11 mouse cellular contexts compared by ENCODE assay signal in genomic region chr5:117347838-117348237, GRCm38 (mm10). TPM values are rescaled to one million over a fixed set of nuclear protein-coding genes. Genes with fewer than 3 reads are reported as not detected.
DNase-seq lines count a peak whose midpoint lies in the region; ATAC-seq and TF ChIP-seq lines count a peak whose summit lies in the region.
"Had no signal": no experiment of that assay in that cellular context is flagged by ENCODE, and none has a peak within 500 bp of the region (broad histone marks: within the 10 kb centered on the region; RNA-seq: fewer than 3 reads in every experiment).

No protein-coding gene starts in this region.

- peaks cover 9% of the 10 kb centered on the region for H3K36me3 ChIP-seq in forebrain, embryonic 10.5 days (replicated peaks)
- H3K36me3 ChIP-seq in forebrain, embryonic 13.5 days (ENCODE audit: poor library complexity, severe bottlenecking): no peaks in the 10 kb centered on the region
- peaks cover 28% of the 10 kb centered on the region for H3K36me3 ChIP-seq in kidney, embryonic 15.5 days
- no peaks in the 10 kb centered on the region for H3K36me3 ChIP-seq in testis, adult 2 months (ENCODE audit: control insufficient read depth, insufficient read depth, low read length)

- H3K9ac ChIP-seq in forebrain, embryonic 13.5 days: no peak overlapping the region
- H3K9ac ChIP-seq in kidney, embryonic 15.5 days: no peak overlapping the region
- H3K9ac ChIP-seq: embryonic facial prominence, embryonic 15.5 days had no signal

- peak overlapping the region; percentile 11 for H3K4me3 ChIP-seq in forebrain, embryonic 10.5 days
- H3K4me3 ChIP-seq in forebrain, embryonic 13.5 days: no peak overlapping the region
- H3K4me3 ChIP-seq in kidney, embryonic 15.5 days (replicated peaks): no peak overlapping the region
- H3K4me3 ChIP-seq in testis, adult 2 months (ENCODE audit: control insufficient read depth, low read depth, low read length): peak overlapping the region; percentile 74
- H3K4me3 ChIP-seq: embryonic facial prominence, embryonic 15.5 days had no signal

- WGBS in forebrain, embryonic 10.5 days: 92% methylated on average over 2 of the region's 2 CpGs
- 86% methylated on average over 2 of the region's 2 CpGs for WGBS in forebrain, embryonic 13.5 days
- WGBS in kidney, embryonic 15.5 days: 77% methylated on average over 2 of the region's 2 CpGs

- H3K27me3 ChIP-seq in forebrain, embryonic 10.5 days (ENCODE audit: poor library complexity, severe bottlenecking): no peaks in the 10 kb centered on the region
- H3K27me3 ChIP-seq in forebrain, embryonic 13.5 days: no peaks in the 10 kb centered on the region
- H3K27me3 ChIP-seq in kidney, embryonic 15.5 days: no peaks in the 10 kb centered on the region
- no peaks in the 10 kb centered on the region for H3K27me3 ChIP-seq in testis, adult 2 months (ENCODE audit: control insufficient read depth, insufficient read depth, low read length)
- H3K27me3 ChIP-seq: embryonic facial prominence, embryonic 15.5 days had no signal

- no peak for TF ChIP-seq POLR2A in testis, adult 2 months (IDR thresholded peaks at IDR 0.05; ENCODE audit: control insufficient read depth, low read depth, low read length)

- no peak for ATAC-seq in forebrain, embryonic 13.5 days
- ATAC-seq in kidney, embryonic 15.5 days (replicated peaks; ENCODE audit: low FRiP score): no peak
- ATAC-seq: CD4-positive, CD25-positive, alpha-beta regulatory T cell, adult 4 months had no signal

- no peak for TF ChIP-seq CTCF in testis, adult 2 months (IDR thresholded peaks at IDR 0.05; ENCODE audit: control insufficient read depth, insufficient read depth, insufficient replicate concordance, low read depth, low read length)

- no peak overlapping the region for H3K4me2 ChIP-seq in forebrain, embryonic 13.5 days
- 0 out of 2 replicates have a peak overlapping the region, but pooled peaks have one; percentile 10 for H3K4me2 ChIP-seq in kidney, embryonic 15.5 days
- H3K4me2 ChIP-seq: embryonic facial prominence, embryonic 15.5 days had no signal

- peak overlapping the region; percentile 56; the same call in 1 of the 2 replicates for H3K27ac ChIP-seq in forebrain, embryonic 10.5 days
- H3K27ac ChIP-seq in forebrain, embryonic 13.5 days: no peak overlapping the region
- no peak overlapping the region for H3K27ac ChIP-seq in kidney, embryonic 15.5 days
- peak overlapping the region; percentile 76; the same call in 1 of the 2 replicates for H3K27ac ChIP-seq in testis, adult 2 months (ENCODE audit: control insufficient read depth, insufficient read depth, low read depth, low read length)
- H3K27ac ChIP-seq: embryonic facial prominence, embryonic 15.5 days had no signal

- no peak for DNase-seq in forebrain, embryonic 10.5 days (ENCODE audit: extremely low spot score, low spot score)
- DNase-seq in kidney, postnatal 4 days: no peak
- no peak for DNase-seq in testis, postnatal 14 days (ENCODE audit: low spot score)
- DNase-seq in right cerebral cortex, postnatal 36 days (ENCODE audit: low spot score in 2 of 2): no peak
- no peak for DNase-seq in ovary, postnatal 14 days (ENCODE audit: low spot score)
- DNase-seq: thymus, postnatal 25 days had no signal

- peaks cover 17% of the 10 kb centered on the region for H3K4me1 ChIP-seq in forebrain, embryonic 10.5 days
- no peaks in the 10 kb centered on the region for H3K4me1 ChIP-seq in forebrain, embryonic 13.5 days
- H3K4me1 ChIP-seq in kidney, embryonic 15.5 days: peaks cover 10% of the 10 kb centered on the region; the same call in 1 of the 2 replicates
- H3K4me1 ChIP-seq in testis, adult 2 months (ENCODE audit: control insufficient read depth, insufficient read depth, low read length): peaks cover 5% of the 10 kb centered on the region
- H3K4me1 ChIP-seq: embryonic facial prominence, embryonic 15.5 days had no signal

- 0 out of 2 replicates have a peak, but pooled peaks cover 5% of the 10 kb centered on the region for H3K9me3 ChIP-seq in forebrain, embryonic 10.5 days
- no peaks in the 10 kb centered on the region for H3K9me3 ChIP-seq in forebrain, embryonic 13.5 days (replicated peaks)
- H3K9me3 ChIP-seq in kidney, embryonic 15.5 days (replicated peaks): no peaks in the 10 kb centered on the region
- H3K9me3 ChIP-seq: embryonic facial prominence, embryonic 15.5 days had no signal

RNA-seq across cellular contexts. Expression of gene Wsb2, which starts 9.3 kb away (rescaled TPM):
- 45.4 and 46.7 TPM in 2 replicates for polyA plus RNA-seq in forebrain, embryonic 10.5 days (2016; fragmentation: Nextera tagmentation; extraction: Ambion mirVana)
- 86.2 and 99.0 TPM in 2 replicates for polyA plus RNA-seq in forebrain, embryonic 13.5 days (2015; fragmentation: Nextera tagmentation; extraction: Ambion mirVana)
- 67.7 and 69.5 TPM in 2 replicates for polyA plus RNA-seq in kidney, embryonic 15.5 days (2015; fragmentation: Nextera tagmentation; extraction: Ambion mirVana)
- polyA plus RNA-seq in testis, adult 2 months (2012; rRNA removed): 48.8 and 56.3 TPM in 2 replicates

RNA-seq across cellular contexts. Expression of gene Vsig10, which starts 29.0 kb away (rescaled TPM):
- polyA plus RNA-seq in forebrain, embryonic 10.5 days (2016; fragmentation: Nextera tagmentation; extraction: Ambion mirVana): 3.4 and 4.3 TPM in 2 replicates
- polyA plus RNA-seq in forebrain, embryonic 13.5 days (2015; fragmentation: Nextera tagmentation; extraction: Ambion mirVana): 0.98 and 2.6 TPM in 2 replicates
- polyA plus RNA-seq in kidney, embryonic 15.5 days (2015; fragmentation: Nextera tagmentation; extraction: Ambion mirVana): 14.2 and 15.9 TPM in 2 replicates
- polyA plus RNA-seq in testis, adult 2 months (2012; rRNA removed): 13.0 and 16.6 TPM in 2 replicates

RNA-seq across cellular contexts. Expression of gene Rfc5, which starts 41.0 kb away (rescaled TPM):
- 155 TPM in 2 replicates for polyA plus RNA-seq in forebrain, embryonic 10.5 days (2016; fragmentation: Nextera tagmentation; extraction: Ambion mirVana)
- 68.3 and 90.8 TPM in 2 replicates for polyA plus RNA-seq in forebrain, embryonic 13.5 days (2015; fragmentation: Nextera tagmentation; extraction: Ambion mirVana)
- polyA plus RNA-seq in kidney, embryonic 15.5 days (2015; fragmentation: Nextera tagmentation; extraction: Ambion mirVana): 110 and 128 TPM in 2 replicates
- polyA plus RNA-seq in testis, adult 2 months (2012; rRNA removed): 3.6 and 5.7 TPM in 2 replicates

Comparison
In these comparisons a context has a peak if more than half of its experiments do, and no peak if none do; other contexts are left out.
1. H3K27ac ChIP-seq: peak in forebrain, embryonic 10.5 days (single experiment) and testis, adult 2 months (single experiment); none in forebrain, embryonic 13.5 days (single experiment) and kidney, embryonic 15.5 days (single experiment).
2. H3K4me3 ChIP-seq: peak in forebrain, embryonic 10.5 days (single experiment) and testis, adult 2 months (single experiment); none in forebrain, embryonic 13.5 days (single experiment) and kidney, embryonic 15.5 days (single experiment).
3. RNA of gene Rfc5, which starts 41.0 kb away (polyA plus RNA-seq): 155 TPM in forebrain, embryonic 10.5 days, 110 to 128 TPM in kidney, embryonic 15.5 days and 68.3 to 90.8 TPM in forebrain, embryonic 13.5 days; 3.6 to 5.7 TPM in testis, adult 2 months; every median in the first group is over 10 times any median in the second.